Mouse (Mus musculus) testis, adult 2 months (tissue): ENCODE data around the gene Nfe2l2.

Experiments
- CTCF ChIP-seq: fragments of 200-500 bp; IDR thresholded peaks from 2 replicates; pipeline ENCODE4 v1.5.1; 2012; ENCODE audit warnings: low read depth, mild to moderate bottlenecking, inconsistent platforms, low read length, moderate library complexity; ENCODE audit not compliant: control insufficient read depth, insufficient read depth, insufficient replicate concordance
- POLR2A ChIP-seq: fragments of 200-500 bp; IDR thresholded peaks from 2 replicates; pipeline ENCODE4 v1.6.1; 2012; ENCODE audit warnings: low read depth, mild to moderate bottlenecking, inconsistent platforms, low read length, moderate library complexity; ENCODE audit not compliant: control insufficient read depth

DNA sequence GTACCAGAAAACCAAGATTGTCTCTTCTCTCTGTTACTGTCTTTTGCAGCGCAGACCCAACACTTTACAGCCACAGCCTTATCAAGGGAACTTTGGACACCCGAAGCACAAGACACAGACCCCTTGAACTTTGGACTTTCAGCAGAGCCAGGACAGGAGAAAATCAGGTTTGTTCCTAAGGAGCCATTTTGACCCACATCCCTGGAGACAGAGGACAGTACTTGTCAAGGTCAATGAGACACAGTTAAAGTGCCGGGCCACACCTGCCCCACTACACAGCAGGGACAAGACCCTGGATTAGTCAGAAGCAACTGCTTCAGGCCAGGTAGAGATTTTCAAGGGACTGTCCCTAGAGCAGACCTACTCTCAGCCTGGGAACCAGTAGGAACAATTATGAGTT is 7.2 kb downstream of the Nfe2l2 start:
- TF ChIP-seq CTCF (no peak), POLR2A (no peak)
